Mouse (Mus musculus): ENCODE measurements around the gene Jdp2.
"Not testable (repeated sequence)": the region's sequence is repeated elsewhere in the genome, so short reads cannot be mapped to it uniquely, and the experiment has no call there.

The Jdp2 gene

GRCm38 (mm10) chr12:85647346-85647745 lies 48.5 kb downstream of the Jdp2 start:
- no peak for TF ChIP-seq NANOG (IDR thresholded peaks at IDR 0.05; ENCODE audit: borderline replicate concordance, low read length)
- no peak for TF ChIP-seq POU5F1 (IDR thresholded peaks at IDR 0.05; ENCODE audit: borderline replicate concordance, low read length)
- TF ChIP-seq CTCF (conservative IDR thresholded peaks at IDR 0.05; ENCODE audit: low read length), result no peak
- Histone ChIP-seq H3K27me3 (ENCODE audit: insufficient read depth, low read length) (no peaks in the 10 kb centered on the region), H3K4me3 (replicated peaks; ENCODE audit: low read length) (no peak overlapping the region), H3K36me3 (ENCODE audit: insufficient read depth, low read length) (no peaks in the 10 kb centered on the region), H3K9me3 (ENCODE audit: low read length) (peaks cover 25% of the 10 kb centered on the region), H3K4me1 (replicated peaks; ENCODE audit: low read depth, low read length) (peaks cover 14% of the 10 kb centered on the region)

GRCm38 (mm10) chr12:85647955-85648354 lies 49.1 kb downstream of the Jdp2 start:
- no peaks in the 10 kb centered on the region for H3K27me3 ChIP-seq (ENCODE audit: insufficient read depth, low read length)
- H3K4me1 ChIP-seq (replicated peaks; ENCODE audit: low read depth, low read length), result peaks cover 14% of the 10 kb centered on the region
- H3K36me3 ChIP-seq (ENCODE audit: insufficient read depth, low read length), result no peaks in the 10 kb centered on the region
- peaks cover 25% of the 10 kb centered on the region for H3K9me3 ChIP-seq (ENCODE audit: low read length)
- no peak overlapping the region for H3K4me3 ChIP-seq (replicated peaks; ENCODE audit: low read length)
- TF ChIP-seq NANOG (IDR thresholded peaks at IDR 0.05; ENCODE audit: borderline replicate concordance, low read length) (no peak), POU5F1 (IDR thresholded peaks at IDR 0.05; ENCODE audit: borderline replicate concordance, low read length) (no peak), CTCF (conservative IDR thresholded peaks at IDR 0.05; ENCODE audit: low read length) (no peak)

GRCm38 (mm10) chr12:85659319-85659718 lies 60.5 kb downstream of the Jdp2 start:
- Histone ChIP-seq H3K4me1 (replicated peaks; ENCODE audit: low read depth, low read length) (peaks cover 7% of the 10 kb centered on the region; the same call in 1 of the 2 replicates), H3K9me3 (ENCODE audit: low read length) (no peaks in the 10 kb centered on the region), H3K27me3 (ENCODE audit: insufficient read depth, low read length) (0 out of 2 replicates have a peak, but pooled peaks cover 3% of the 10 kb centered on the region), H3K4me3 (replicated peaks; ENCODE audit: low read length) (no peak overlapping the region), H3K36me3 (ENCODE audit: insufficient read depth, low read length) (no peaks in the 10 kb centered on the region)
- TF ChIP-seq NANOG (IDR thresholded peaks at IDR 0.05; ENCODE audit: borderline replicate concordance, low read length), result no peak
- TF ChIP-seq CTCF (conservative IDR thresholded peaks at IDR 0.05; ENCODE audit: low read length), result no peak
- TF ChIP-seq POU5F1 (IDR thresholded peaks at IDR 0.05; ENCODE audit: borderline replicate concordance, low read length), result no peak

GRCm38 (mm10) chr12:85660855-85661254 lies 62.0 kb downstream of the Jdp2 start:
- H3K4me3 ChIP-seq (replicated peaks; ENCODE audit: low read length), result no peak overlapping the region
- TF ChIP-seq NANOG (IDR thresholded peaks at IDR 0.05; ENCODE audit: borderline replicate concordance, low read length), result no peak
- no peak for TF ChIP-seq CTCF (conservative IDR thresholded peaks at IDR 0.05; ENCODE audit: low read length)
- no peak for TF ChIP-seq POU5F1 (IDR thresholded peaks at IDR 0.05; ENCODE audit: borderline replicate concordance, low read length)
- peaks cover 9% of the 10 kb centered on the region; the same call in 1 of the 2 replicates for H3K27me3 ChIP-seq (ENCODE audit: insufficient read depth, low read length)
- H3K4me1 ChIP-seq (replicated peaks; ENCODE audit: low read depth, low read length), result peaks cover 15% of the 10 kb centered on the region
- no peaks in the 10 kb centered on the region for H3K9me3 ChIP-seq (ENCODE audit: low read length)
- no peaks in the 10 kb centered on the region for H3K36me3 ChIP-seq (ENCODE audit: insufficient read depth, low read length)

GRCm38 (mm10) chr12:85662232-85662631 lies 63.4 kb downstream of the Jdp2 start:
- H3K9me3 ChIP-seq (ENCODE audit: low read length); H3K4me3 ChIP-seq (replicated peaks; ENCODE audit: low read length); H3K36me3 ChIP-seq (ENCODE audit: insufficient read depth, low read length): not testable (repeated sequence)
- H3K27me3 ChIP-seq (ENCODE audit: insufficient read depth, low read length), result peaks cover 14% of the 10 kb centered on the region; the same call in 1 of the 2 replicates
- peaks cover 29% of the 10 kb centered on the region for H3K4me1 ChIP-seq (replicated peaks; ENCODE audit: low read depth, low read length)

- Histone ChIP-seq H3K36me3 (ENCODE audit: insufficient read depth, low read length) (no peaks in the 10 kb centered on the region), H3K4me3 (replicated peaks; ENCODE audit: low read length) (no peak overlapping the region)
- TF ChIP-seq NANOG (IDR thresholded peaks at IDR 0.05; ENCODE audit: borderline replicate concordance, low read length), result no peak
- peak; percentile 84 for TF ChIP-seq CTCF (conservative IDR thresholded peaks at IDR 0.05; ENCODE audit: low read length)
Observed at GRCm38 (mm10) chr12:85662896-85663295, 64.1 kb downstream of the Jdp2 start.

GRCm38 (mm10) chr12:85666112-85666511 lies 67.3 kb downstream of the Jdp2 start:
- Histone ChIP-seq H3K4me3 (replicated peaks; ENCODE audit: low read length) (no peak overlapping the region), H3K27me3 (ENCODE audit: insufficient read depth, low read length) (peaks cover 17% of the 10 kb centered on the region), H3K36me3 (ENCODE audit: insufficient read depth, low read length) (no peaks in the 10 kb centered on the region), H3K9me3 (ENCODE audit: low read length) (peaks cover 6% of the 10 kb centered on the region), H3K4me1 (replicated peaks; ENCODE audit: low read depth, low read length) (peaks cover 31% of the 10 kb centered on the region)
- TF ChIP-seq POU5F1 (IDR thresholded peaks at IDR 0.05; ENCODE audit: borderline replicate concordance, low read length) (no peak), CTCF (conservative IDR thresholded peaks at IDR 0.05; ENCODE audit: low read length) (no peak), NANOG (IDR thresholded peaks at IDR 0.05; ENCODE audit: borderline replicate concordance, low read length) (no peak)

More at GRCm38 (mm10) chr12:85662896-85663295, 64.1 kb downstream of the Jdp2 start:
- Histone ChIP-seq H3K9me3 (ENCODE audit: low read length) (no peaks in the 10 kb centered on the region), H3K27me3 (ENCODE audit: insufficient read depth, low read length) (peaks cover 14% of the 10 kb centered on the region), H3K4me1 (replicated peaks; ENCODE audit: low read depth, low read length) (peaks cover 36% of the 10 kb centered on the region)

- Histone ChIP-seq H3K4me3 (replicated peaks; ENCODE audit: low read length) (no peak overlapping the region), H3K4me1 (replicated peaks; ENCODE audit: low read depth, low read length) (peaks cover 30% of the 10 kb centered on the region), H3K36me3 (ENCODE audit: insufficient read depth, low read length) (no peaks in the 10 kb centered on the region), H3K9me3 (ENCODE audit: low read length) (peaks cover 8% of the 10 kb centered on the region), H3K27me3 (ENCODE audit: insufficient read depth, low read length) (peaks cover 17% of the 10 kb centered on the region)
- TF ChIP-seq NANOG (IDR thresholded peaks at IDR 0.05; ENCODE audit: borderline replicate concordance, low read length) (no peak), CTCF (conservative IDR thresholded peaks at IDR 0.05; ENCODE audit: low read length) (no peak), POU5F1 (IDR thresholded peaks at IDR 0.05; ENCODE audit: borderline replicate concordance, low read length) (no peak)
Observed at GRCm38 (mm10) chr12:85667071-85667470, 68.2 kb downstream of the Jdp2 start.

- Histone ChIP-seq H3K4me3 (replicated peaks; ENCODE audit: low read length) (no peak overlapping the region), H3K4me1 (replicated peaks; ENCODE audit: low read depth, low read length) (peaks cover 30% of the 10 kb centered on the region), H3K9me3 (ENCODE audit: low read length) (peaks cover 8% of the 10 kb centered on the region), H3K27me3 (ENCODE audit: insufficient read depth, low read length) (peaks cover 17% of the 10 kb centered on the region), H3K36me3 (ENCODE audit: insufficient read depth, low read length) (no peaks in the 10 kb centered on the region)
- TF ChIP-seq NANOG (IDR thresholded peaks at IDR 0.05; ENCODE audit: borderline replicate concordance, low read length), result no peak
- TF ChIP-seq POU5F1 (IDR thresholded peaks at IDR 0.05; ENCODE audit: borderline replicate concordance, low read length), result no peak
- no peak for TF ChIP-seq CTCF (conservative IDR thresholded peaks at IDR 0.05; ENCODE audit: low read length)
Observed at GRCm38 (mm10) chr12:85668696-85669095, 69.9 kb downstream of the Jdp2 start.
